In genomic region chr5:101858891-101859436, GRCm38 (mm10) we compare ENCODE assay signal across 14 mouse cellular contexts.
"Had no signal": no experiment of that assay in that cellular context is flagged by ENCODE, and none has a peak within 500 bp of the region (broad histone marks: within the 10 kb centered on the region; RNA-seq: fewer than 3 reads in every experiment).

No protein-coding gene starts in this region.

- H3K4me1 ChIP-seq: limb, embryonic 13.5 days; liver, embryonic 13.5 days; lung, embryonic 15.5 days; midbrain, embryonic 15.5 days; neural tube, embryonic 12.5 days had no signal

- H3K9me3 ChIP-seq: limb, embryonic 13.5 days; liver, embryonic 13.5 days; lung, embryonic 15.5 days; megakaryocyte, embryonic 14.5 days; midbrain, embryonic 15.5 days; neural tube, embryonic 12.5 days had no signal

- ATAC-seq: intestine, embryonic 16.5 days; liver, postnatal 0 days; midbrain, embryonic 15.5 days had no signal

- H3K27me3 ChIP-seq: limb, embryonic 13.5 days; liver, embryonic 13.5 days; lung, embryonic 15.5 days; megakaryocyte, embryonic 14.5 days; midbrain, embryonic 15.5 days; neural tube, embryonic 12.5 days had no signal

- DNase-seq: left cerebral cortex, postnatal 4 days; liver, embryonic 13.5 days; liver, postnatal 0 days; lung, postnatal 14 days; thymus, postnatal 4 days had no signal

- H3K4me3 ChIP-seq: limb, embryonic 13.5 days; liver, embryonic 13.5 days; lung, embryonic 15.5 days; megakaryocyte, embryonic 14.5 days; midbrain, embryonic 15.5 days; neural tube, embryonic 12.5 days had no signal

- H3K27ac ChIP-seq: limb, embryonic 13.5 days; liver, embryonic 13.5 days; lung, embryonic 15.5 days; macrophage; midbrain, embryonic 15.5 days; neural tube, embryonic 12.5 days; stomach, postnatal 0 days had no signal

- H3K4me2 ChIP-seq: limb, embryonic 13.5 days; liver, embryonic 13.5 days; lung, embryonic 15.5 days; midbrain, embryonic 11.5 days; midbrain, embryonic 15.5 days; neural tube, embryonic 12.5 days had no signal

- H3K9ac ChIP-seq: limb, embryonic 13.5 days; liver, embryonic 13.5 days; liver, postnatal 0 days; lung, embryonic 15.5 days; midbrain, embryonic 15.5 days; neural tube, embryonic 12.5 days had no signal
